Comparison of ENCODE assay signal across 39 mouse cellular contexts in the genomic region with DNA sequence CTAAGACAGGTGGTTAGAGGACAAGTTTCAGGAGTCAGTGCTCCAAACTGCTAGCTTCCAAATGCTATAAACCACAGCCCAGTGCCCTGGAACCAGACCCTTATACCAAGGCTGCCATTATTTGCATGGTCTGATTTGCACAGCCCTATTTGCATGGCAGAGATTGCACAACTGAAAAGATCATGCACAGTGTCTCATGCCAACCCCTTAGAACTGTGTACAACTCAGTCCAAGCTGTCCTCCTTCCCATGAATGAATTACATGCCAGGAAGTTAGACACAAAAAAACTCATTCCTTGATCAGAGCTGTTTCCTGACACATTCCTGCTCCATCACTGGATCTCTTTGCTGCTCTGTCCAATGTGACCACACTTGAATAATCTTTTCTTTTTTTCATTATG. TPM values are rescaled to one million over a fixed set of nuclear protein-coding genes. Genes with fewer than 3 reads are reported as not detected.
"Had no signal": no experiment of that assay in that cellular context is flagged by ENCODE, and none has a peak within 500 bp of the region (broad histone marks: within the 10 kb centered on the region; RNA-seq: fewer than 3 reads in every experiment).

No protein-coding gene starts in this region.

- H3K4me1 ChIP-seq: hindbrain, embryonic 12.5 days; intestine, embryonic 15.5 days; limb, embryonic 10.5 days; limb, embryonic 12.5 days had no signal

- H3K9me3 ChIP-seq: heart, embryonic 10.5 days; hindbrain, embryonic 12.5 days; intestine, embryonic 15.5 days; limb, embryonic 10.5 days; limb, embryonic 12.5 days; liver, embryonic 13.5 days; liver, embryonic 15.5 days had no signal

- H3K36me3 ChIP-seq: heart, embryonic 10.5 days; heart, embryonic 12.5 days; hindbrain, embryonic 12.5 days; intestine, embryonic 15.5 days; limb, embryonic 10.5 days; limb, embryonic 12.5 days; liver, embryonic 13.5 days; liver, embryonic 15.5 days had no signal

- H3K27ac ChIP-seq: heart, embryonic 10.5 days; hindbrain, embryonic 12.5 days; hindbrain, embryonic 14.5 days; intestine, embryonic 15.5 days; layer of hippocampus, adult 2 months; limb, embryonic 10.5 days; limb, embryonic 12.5 days; liver, embryonic 13.5 days; liver, embryonic 15.5 days had no signal

- DNase-seq: gastrocnemius, postnatal 14 days; gastrocnemius, postnatal 36 days; heart, adult 18-20 months; heart, postnatal 10 days; kidney, adult 18-20 months; kidney, adult 8-10 months; kidney, postnatal 10 days; kidney, postnatal 25 days; kidney, postnatal 4 days; liver; liver, embryonic 13.5 days; liver, postnatal 0 days had no signal

- H3K4me3 ChIP-seq: heart, embryonic 10.5 days; heart, embryonic 12.5 days; hindbrain, embryonic 12.5 days; intestine, embryonic 15.5 days; layer of hippocampus, adult 2 months; limb, embryonic 10.5 days; limb, embryonic 12.5 days; liver, embryonic 13.5 days; liver, embryonic 15.5 days had no signal

- H3K27me3 ChIP-seq: intestine, embryonic 15.5 days; limb, embryonic 12.5 days had no signal

RNA-seq across cellular contexts. Expression of gene Trcg1, which starts 13.0 kb away (rescaled TPM):
- total RNA-seq: gastrocnemius, adult 18-20 months; gastrocnemius, adult 8-10 months; gastrocnemius, postnatal 14 days; gastrocnemius, postnatal 36 days; heart, adult 18-20 months; heart, adult 8-10 months; heart, postnatal 10 days; heart, postnatal 25 days; hematopoietic stem cell, adult 5-6 weeks; layer of hippocampus, adult 2 months; layer of hippocampus, postnatal 10 days; layer of hippocampus, postnatal 25 days; left cerebral cortex, adult 8-10 months; left cerebral cortex, postnatal 10 days; left cerebral cortex, postnatal 25 days had no signal
- polyA plus RNA-seq: gonadal fat pad, adult 2 months; heart, embryonic 10.5 days; heart, embryonic 12.5 days; heart, embryonic 14.5 days; heart, embryonic 16.5 days; hindbrain, embryonic 12.5 days; hindbrain, embryonic 14.5 days; inflammation-experienced regulatory T-cells, adult 6 months; intestine, embryonic 15.5 days; intestine, postnatal 0 days; kidney, embryonic 14.5 days; kidney, embryonic 16.5 days; limb, embryonic 10.5 days; limb, embryonic 12.5 days; limb, embryonic 14.5 days; liver, embryonic 13.5 days; liver, embryonic 15.5 days; liver, postnatal 0 days had no signal
